Mouse (Mus musculus): ENCODE measurements around the gene Dll4.

The Dll4 gene

DNA sequence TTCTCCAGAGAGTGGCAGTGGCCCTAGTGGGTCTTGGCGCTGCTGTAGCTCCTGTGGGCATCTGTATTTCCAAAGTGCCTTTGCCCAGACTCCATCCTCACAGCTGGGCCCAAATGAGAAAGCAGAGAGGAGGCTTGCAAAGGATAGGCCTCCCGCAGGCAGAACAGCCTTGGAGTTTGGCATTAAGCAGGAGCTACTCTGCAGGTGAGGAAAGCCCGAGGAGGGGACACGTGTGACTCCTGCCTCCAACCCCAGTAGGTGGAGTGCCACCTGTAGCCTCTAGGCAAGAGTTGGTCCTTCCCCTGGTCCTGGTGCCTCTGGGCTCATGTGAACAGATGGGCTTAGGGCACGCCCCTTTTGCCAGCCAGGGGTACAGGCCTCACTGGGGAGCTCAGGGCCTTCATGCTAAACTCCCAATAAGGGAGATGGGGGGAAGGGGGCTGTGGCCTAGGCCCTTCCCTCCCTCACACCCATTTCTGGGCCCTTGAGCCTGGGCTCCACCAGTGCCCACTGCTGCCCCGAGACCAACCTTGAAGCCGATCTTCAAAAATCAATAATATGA lies 9.5 kb downstream of the Dll4 start:
- no peak for DNase-seq (ENCODE audit: low spot score in 2 of 2)

DNA sequence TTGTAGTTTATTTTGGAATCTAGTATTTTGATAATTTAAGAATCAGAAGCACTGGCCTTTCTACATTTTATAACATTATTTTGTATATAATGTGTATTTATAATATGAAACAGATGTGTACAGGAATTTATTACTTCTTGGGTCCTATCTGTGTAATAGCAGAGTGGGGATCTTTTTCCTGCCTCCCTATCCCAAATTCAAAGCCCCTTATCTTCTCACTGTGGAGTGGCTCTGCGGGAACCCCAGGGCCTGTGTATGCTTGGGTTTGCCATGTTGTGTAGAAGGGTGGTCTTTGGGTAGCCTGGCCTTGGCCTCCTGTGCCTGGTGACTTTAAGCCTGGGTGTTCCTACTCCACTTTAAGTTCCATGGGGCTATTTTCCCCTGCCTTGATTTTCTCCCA lies 10.0 kb downstream of the Dll4 start:
- no peak for DNase-seq (ENCODE audit: low spot score in 2 of 2)

DNA sequence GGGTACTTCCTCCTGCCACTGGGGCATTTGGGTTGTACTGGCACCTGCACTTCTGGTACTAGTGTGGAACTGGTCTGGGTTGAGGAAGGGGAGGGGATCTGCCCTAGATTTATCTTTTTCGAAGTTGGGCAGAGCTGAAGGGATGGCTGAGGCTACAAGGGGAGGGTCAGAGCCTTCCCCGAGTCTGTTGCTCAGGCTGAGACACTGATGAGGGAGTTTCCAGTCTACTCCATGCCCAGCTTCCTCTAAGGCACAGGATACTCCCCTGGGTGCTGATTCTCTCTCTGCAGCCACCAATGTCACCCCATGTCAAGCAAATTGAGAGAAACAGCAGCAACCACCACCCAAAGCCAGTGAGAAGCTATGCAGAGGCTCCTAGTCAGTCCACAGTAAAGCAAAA lies 10.4 kb downstream of the Dll4 start:
- no peak for DNase-seq (ENCODE audit: low spot score in 2 of 2)

DNA sequence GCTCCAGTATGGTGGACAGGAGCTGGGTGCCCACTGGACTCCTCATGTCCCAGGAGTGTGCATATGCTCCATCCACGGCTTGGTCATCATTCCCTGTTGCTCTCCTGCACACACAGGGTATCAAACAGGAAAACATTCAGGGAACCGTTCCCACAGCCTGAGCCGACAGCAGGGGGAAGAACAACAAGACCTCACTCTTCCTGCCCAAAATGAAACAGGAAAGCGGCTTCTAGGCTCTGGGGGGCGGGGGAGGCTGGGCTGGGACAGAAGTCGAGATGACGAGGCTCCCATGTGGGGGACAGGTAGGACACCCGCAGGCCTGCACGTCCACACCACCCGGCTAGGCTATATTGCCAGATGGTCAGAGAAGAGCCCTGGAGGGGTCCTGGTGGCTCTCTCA lies 10.9 kb downstream of the Dll4 start:
- DNase-seq (ENCODE audit: low spot score in 2 of 2), result no peak

DNA sequence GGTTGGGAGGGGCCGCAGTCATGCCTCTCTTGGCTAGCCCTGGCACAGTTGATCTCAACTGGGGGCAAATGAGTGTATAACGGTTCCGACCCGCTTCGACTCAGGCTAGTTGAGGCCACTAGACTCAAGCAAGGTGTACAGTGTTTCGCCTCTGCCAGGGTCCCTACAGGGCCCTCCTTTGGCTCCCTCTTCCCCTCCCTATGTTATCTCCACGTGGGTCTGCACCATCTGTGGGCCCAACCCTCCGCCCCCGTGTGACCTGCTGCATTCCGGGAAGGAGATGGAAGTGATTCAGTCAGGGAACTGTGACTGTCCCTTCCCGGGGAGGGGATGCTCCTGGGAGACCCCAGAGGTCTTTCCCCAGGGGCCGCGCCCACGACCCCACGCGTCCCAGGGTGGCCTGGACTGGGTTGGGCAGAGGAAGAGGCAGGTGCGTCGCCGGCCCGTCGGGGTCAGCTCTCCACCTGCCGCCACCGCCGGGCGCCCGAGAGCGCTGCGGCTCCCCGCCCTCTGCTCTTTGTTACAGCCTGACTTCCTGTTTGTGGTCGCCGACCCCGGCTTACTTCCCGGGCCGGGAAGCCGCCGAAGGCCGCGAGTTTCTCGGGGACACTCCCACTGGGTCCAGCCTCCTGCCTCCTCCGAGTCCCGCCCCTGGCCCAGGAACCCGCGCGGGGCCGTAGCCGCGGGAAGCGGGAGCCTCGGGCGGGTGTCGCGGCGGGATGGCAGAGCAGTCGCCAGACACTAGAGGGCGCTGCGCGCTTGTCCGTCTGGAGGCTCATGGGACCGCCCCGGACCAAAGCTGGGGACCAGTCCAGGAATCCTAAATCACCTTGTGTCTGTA lies 12.1 kb downstream of the Dll4 start:
- peak; percentile 68 to 80 for DNase-seq (ENCODE audit: low spot score in 2 of 2)

DNA sequence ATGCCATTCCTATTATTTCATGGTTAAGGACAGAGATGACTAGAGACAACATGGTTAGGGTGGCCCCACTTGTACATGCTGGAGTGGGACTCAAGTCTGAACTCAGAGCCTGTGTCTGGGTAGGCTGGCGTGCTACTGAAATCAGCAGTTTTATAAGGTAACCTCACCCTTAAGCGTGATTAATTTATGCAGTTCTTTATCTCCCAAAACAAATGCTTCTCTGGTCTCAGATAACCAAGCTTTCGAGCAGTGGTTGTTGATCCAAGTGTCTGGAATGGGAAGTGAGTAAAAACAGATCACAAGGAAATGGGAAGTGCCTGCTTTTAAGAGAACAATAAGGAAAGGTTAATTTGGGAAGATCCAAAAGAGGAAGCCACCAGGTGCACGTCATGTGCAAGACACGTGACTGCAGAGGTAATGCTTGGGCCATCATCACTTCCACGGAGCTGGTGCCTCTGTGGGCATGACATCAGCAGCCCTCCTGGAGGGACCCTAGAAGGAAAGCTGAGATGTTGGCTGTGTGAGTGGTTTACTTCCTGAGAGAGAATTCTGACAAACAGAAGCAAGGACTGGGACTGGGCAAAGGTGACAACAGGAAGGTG lies 19.1 kb downstream of the Dll4 start:
- no peak for DNase-seq (ENCODE audit: low spot score in 2 of 2)

DNA sequence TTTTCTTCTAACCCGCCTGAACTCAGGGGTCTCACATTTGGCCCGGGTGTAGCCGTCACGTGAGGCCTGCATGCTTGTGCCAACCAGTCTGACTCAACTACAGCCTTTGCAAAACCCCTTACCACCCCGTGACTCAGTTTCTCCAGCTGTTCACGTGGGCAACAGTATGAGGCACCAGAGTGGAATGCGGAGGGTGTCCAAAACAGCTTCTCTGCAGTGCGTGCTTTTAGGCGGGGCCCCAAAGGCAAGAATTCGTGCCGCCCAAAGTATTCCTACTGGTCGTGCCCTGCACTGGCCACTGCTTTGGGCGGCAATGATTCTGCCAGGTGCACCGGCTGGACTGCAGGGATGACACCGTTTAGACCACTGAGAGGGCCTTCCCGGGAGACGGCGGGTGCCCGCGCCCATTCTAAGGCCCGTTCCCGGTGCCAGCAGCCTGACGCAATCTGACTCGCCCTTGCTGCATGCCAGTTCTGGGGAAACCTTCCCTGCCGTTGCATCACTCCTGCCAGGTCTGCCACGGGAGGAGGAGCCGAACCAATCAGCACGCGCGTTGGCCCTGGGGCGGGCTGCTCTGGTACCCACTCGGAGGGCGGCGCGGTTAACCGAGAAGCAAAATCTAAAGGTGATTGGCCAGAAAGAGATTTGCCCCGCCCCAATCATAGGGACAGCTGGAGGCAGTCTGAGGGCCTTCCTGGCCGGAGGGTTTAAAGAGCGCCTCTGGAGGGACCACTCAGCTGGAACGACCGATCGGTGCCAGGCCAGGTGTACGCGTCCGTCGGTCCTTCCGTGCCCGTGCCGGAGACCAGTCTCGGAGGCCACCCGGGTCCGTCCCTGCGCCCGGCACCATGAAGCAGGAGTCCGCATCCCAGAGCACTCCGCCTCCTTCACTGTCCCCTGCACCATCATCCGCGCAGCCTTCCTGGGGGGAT lies 25.2 kb downstream of the Dll4 start, which contains the start of gene Chac1:
Gene Chac1, plus strand, starts transcription at position 675 of the 932 bp plus-strand sequence.
- DNase-seq (ENCODE audit: low spot score in 2 of 2), result peak; percentile 40 to 49

DNA sequence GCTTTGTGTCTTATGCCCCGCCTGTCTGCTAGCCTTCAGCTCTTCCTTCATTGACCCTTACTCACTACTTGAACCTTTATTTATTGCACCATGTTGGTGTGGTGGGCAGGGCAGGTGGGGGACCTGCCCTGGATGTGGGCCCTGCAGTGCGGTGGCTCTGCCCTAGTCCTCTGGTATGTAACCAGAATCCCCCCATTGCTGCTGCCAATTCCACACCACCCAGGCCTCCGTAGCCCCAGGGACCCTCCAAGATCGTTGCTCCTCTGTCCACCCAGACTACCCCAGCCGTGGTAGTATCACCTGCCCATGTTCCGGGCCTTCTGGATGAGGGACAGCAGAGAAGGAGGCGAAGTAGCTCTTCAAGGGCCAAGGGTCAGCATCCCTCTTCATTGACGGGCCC lies 28.1 kb downstream of the Dll4 start:
- DNase-seq (ENCODE audit: low spot score in 2 of 2), result no peak

DNA sequence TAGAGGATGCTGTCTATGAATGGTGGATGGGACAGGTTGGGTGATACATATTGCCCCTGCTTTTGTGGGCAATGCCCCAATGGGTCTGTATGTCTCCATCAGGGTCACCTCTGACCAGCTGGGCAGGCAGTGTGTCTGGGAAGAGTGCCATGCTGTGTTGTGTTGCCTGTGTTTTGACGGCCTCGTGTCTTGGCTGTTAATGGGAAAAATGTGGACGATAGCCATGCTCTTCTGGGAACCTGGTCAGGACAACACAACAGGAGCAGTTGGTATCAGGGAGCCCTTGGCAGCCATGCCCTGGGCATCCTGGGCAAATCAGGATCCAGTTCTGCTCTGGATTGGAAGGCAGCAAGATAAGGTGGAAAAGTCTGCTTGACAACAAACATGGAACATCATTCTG lies 29.5 kb downstream of the Dll4 start:
- no peak for DNase-seq (ENCODE audit: low spot score in 2 of 2)

DNA sequence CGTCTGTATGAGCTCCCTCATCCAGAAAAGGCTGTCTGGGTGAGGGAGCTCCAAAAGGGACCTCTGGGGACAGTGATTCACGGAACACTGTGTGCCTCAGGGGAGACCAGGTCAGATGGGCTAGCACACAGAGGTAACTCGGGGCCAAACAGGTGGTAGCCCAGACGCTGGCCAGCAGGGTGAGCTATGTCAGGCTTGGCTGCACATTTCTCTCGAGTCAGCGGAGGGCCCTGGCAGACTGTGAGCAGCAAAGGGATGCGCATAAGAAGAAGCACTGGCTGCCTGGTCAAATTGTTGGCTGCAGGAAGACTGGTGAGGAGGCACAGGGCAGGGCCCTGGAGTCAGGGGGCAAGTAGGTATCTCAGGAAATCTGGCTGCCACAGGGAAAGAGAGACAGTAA lies 30.1 kb downstream of the Dll4 start:
- no peak for DNase-seq (ENCODE audit: low spot score in 2 of 2)

DNA sequence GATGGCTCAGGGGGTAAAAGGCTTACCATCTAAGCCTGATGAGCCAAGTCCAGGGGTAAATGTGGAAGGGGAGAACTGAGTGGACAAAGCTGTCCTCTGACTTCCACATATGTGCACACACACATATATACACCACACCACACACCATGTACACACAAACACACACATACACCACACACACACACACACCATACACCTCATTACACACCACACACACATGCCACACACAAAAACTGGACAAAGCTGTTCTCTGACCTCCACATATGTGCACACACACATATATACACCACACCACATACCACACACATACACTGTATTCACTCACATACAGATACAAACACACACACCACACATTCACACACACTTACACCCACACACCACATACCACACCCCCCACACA lies 30.7 kb downstream of the Dll4 start:
- DNase-seq (ENCODE audit: low spot score in 2 of 2), result no peak

DNA sequence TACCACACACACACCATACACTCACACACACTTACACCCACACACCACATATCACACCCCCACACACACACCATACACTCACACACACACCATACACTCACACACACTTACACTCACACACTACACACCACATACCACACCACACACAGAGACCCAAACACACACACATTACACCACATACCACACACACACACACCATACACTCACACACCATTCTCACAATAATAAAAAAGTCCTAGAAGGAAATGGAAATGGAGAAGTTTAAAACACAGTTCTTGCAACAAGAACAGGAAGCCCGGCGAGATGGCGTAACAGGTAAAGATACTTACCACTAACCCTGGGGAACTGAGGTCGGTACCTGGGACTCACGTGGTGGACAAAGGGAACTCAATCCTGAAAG lies 31.2 kb downstream of the Dll4 start:
- no peak for DNase-seq (ENCODE audit: low spot score in 2 of 2)

DNA sequence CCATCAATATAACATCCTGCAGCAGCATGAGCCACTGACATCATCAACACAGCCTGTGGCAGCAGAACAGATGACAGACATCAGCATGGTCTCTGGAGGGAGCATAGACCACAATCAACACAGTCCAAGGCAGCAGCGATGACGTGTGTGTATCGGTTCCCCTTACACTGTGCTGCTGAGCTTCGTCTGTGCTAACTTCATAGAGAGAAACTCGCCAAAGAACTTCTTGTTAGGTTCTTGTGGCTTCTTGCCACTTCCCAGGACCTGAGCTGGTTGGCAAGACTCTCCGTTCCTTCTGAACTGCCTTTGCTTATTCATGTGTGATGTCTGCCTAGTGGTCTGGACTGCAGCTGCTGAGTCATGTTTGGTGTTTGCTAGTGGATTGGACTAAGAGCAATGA lies 32.7 kb downstream of the Dll4 start:
- no peak for DNase-seq (ENCODE audit: low spot score in 2 of 2)

DNA sequence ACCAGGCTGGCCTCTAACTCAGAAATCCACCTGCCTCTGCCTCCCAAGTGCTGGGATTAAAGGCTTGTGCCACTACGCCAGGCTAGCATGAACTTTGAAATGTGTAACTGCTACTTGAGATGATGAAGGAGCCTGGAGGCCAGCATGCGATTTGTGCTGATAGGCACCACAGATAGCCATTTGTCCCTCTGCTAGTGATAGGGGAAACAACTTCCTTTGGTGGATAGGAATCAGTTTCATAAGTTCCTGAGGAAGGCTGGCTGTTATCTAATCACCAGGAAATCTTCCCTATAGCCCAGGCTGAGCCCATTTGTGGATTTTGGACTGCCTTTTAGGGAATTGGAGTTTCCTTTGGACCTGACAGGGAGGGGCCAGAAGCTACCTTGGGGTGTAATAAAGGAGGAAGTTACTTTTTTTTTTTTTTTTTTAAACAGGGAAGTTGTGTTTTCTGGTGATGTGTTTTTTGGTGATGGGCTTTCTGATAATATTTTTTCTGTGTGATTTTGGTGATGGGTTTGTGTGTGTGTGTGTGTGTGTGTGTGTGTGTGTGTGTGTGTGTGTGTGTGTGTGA lies 34.2 kb downstream of the Dll4 start:
- DNase-seq (ENCODE audit: low spot score in 2 of 2), result no peak

DNA sequence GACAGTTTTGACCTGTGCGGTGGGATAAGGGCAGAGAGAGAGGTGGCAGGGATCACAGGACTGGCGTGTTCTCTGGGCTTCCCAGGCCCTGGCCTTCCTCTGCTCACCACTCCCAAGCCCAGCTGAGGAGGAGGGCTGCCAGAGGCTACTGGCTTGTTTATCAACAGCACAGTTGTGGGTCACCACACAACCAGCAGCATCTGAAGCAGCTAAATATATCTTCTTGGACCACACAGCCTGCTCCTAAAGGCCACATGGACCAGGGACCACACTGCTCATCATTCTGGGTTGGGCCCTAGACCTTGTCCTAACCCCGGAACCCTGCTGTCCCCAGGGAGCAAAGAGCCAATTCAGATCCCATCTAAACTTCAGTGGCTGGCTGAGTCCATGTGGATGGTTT lies 39.4 kb downstream of the Dll4 start:
- DNase-seq (ENCODE audit: low spot score in 2 of 2), result no peak

DNA sequence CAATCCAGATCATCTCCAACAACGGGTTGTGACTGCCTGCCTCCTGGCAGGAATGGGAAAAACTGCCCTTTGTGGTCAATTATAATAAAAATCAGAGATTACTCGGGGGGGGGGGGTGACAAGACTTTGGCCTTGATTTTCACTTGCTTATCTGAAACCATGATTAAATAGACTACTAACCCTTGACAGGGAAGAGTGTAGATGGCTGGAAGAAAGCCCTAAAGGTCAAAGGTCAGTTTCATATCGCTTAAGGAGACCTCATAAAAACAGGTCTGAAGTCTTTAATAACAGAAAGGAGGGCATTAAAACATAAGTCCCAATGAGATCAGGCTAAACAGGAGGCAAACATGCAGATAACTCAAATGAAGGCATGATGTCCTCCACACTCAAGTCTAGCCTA lies 41.8 kb downstream of the Dll4 start:
- DNase-seq (ENCODE audit: low spot score in 2 of 2), result no peak

DNA sequence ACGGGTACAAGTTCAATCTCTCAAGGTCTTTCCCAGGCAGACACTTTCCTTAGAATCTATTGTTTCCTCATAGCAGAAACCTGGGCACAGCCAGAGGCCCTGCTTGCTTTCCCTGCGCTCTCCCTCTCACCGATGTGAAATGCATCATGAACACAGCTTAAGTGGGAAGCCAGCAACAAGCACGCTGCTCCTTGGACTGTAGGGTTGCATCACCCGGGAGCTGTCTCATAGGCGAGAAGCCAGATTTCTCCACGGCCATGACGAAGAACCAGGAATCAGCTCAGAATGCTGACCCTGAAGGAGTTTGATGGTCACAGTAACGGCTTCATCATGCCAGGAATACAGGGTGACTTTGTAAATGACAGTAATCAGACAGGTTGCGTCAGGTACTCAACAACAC lies 44.5 kb downstream of the Dll4 start:
- no peak for DNase-seq (ENCODE audit: low spot score in 2 of 2)

DNA sequence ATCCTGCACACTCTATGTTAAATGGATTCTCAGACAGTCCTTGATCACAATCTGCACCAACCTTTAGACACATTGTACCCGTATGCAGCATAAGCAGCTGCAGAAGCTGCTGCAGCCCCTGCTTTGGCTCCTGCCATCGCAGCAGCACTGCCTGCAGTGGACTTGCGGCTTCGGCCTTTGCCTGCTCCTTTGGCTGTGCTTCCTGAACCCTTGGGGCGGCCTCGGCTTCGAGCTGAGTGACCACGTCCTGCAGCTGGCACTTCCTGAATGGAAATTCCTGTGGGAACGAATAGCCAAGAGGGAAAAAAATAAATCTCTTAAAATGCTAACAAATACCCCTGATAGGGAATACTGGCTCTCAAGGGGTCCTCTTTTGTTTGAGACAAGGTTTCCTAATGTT lies 51.7 kb downstream of the Dll4 start:
- DNase-seq (ENCODE audit: low spot score in 2 of 2), result no peak

DNA sequence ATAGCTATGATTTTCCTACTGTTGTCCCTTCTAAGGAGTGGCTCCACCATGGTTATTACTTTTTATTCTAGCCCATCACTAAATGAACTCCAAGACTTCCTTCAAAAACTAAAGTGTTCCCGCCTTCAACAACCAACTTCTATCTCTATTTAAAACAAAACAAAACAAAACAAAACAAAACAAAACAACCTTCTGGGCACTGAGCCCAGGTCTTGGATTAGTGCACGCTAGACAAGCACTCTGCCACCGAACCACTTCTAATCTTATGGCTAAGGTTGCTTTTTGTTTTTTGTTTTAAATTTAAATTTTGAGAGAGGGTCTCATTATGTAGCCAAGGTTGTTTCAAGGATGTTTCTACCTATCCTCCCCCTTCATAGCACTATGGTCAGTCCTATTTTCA lies 52.2 kb downstream of the Dll4 start:
- no peak for DNase-seq (ENCODE audit: low spot score in 2 of 2)

DNA sequence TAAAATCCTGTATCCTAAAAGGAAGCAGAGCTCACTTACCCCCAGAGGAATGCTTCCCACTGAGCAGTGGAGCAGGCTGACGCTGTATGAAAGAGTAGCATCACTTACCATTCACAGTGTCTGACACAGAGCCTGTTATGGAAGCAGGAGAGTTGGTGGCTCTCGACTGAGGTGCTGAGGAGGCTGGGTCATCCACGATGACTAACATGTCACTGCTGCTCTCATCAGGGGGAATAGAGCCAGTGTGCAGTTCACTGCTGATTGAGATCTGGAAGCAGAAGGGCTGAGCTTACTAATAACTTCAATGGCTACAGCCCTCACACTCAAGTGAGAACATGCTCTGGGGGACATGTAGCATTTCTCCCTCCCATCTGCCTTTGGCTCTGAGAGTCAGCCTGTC lies 53.9 kb downstream of the Dll4 start:
- DNase-seq (ENCODE audit: low spot score in 2 of 2), result no peak

Measured in thymus, postnatal 10 days (tissue).